ENCODE assay signal across 8 mouse cellular contexts in the genomic region with DNA sequence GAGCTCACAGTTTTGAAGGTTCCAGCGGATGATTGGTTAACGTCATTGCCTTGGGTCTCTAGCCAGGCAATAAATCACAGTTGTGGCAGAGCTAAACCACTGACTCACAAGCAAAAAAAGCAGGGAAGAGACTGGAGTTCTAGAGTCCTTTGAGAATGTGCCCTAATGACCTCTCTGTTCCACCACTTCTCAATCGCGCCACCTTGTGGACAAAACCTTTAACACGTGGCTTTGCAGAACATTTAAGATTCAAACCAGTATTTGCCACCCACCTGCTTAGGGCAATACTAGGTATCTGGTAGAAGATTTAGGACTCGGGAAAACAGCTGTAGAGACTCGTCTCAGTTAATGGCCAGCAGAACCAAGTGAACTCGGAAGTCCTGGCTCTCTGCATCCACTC.
DNase-seq lines count a peak whose midpoint lies in the region; ATAC-seq and TF ChIP-seq lines count a peak whose summit lies in the region.

No protein-coding gene starts in this region.

- no peak for ATAC-seq in forebrain, postnatal 0 days
- no peak for ATAC-seq in forebrain, embryonic 15.5 days (replicated peaks)
- ATAC-seq in limb, embryonic 11.5 days (ENCODE audit: insufficient number of reproducible peaks, low FRiP score, low TSS enrichment, low read depth), result no peak
- ATAC-seq in intestine, embryonic 16.5 days, result no peak

- H3K9ac ChIP-seq in forebrain, postnatal 0 days, result no peak overlapping the region
- H3K9ac ChIP-seq in forebrain, embryonic 15.5 days (replicated peaks), result no peak overlapping the region
- H3K9ac ChIP-seq in limb, embryonic 11.5 days (ENCODE audit: low read length), result no peak overlapping the region
- no peak overlapping the region for H3K9ac ChIP-seq in intestine, embryonic 16.5 days (ENCODE audit: low read depth, low read length)

- no peak overlapping the region for H3K4me2 ChIP-seq in forebrain, postnatal 0 days (ENCODE audit: low read depth)
- no peak overlapping the region for H3K4me2 ChIP-seq in forebrain, embryonic 15.5 days (replicated peaks)
- no peak overlapping the region for H3K4me2 ChIP-seq in limb, embryonic 11.5 days (ENCODE audit: low read depth, severe bottlenecking)
- no peak overlapping the region for H3K4me2 ChIP-seq in intestine, embryonic 16.5 days (ENCODE audit: low read depth, low read length)

- no peaks in the 10 kb centered on the region for H3K27me3 ChIP-seq in forebrain, postnatal 0 days (ENCODE audit: insufficient read depth, low read length)
- no peaks in the 10 kb centered on the region for H3K27me3 ChIP-seq in forebrain, embryonic 15.5 days
- no peaks in the 10 kb centered on the region for H3K27me3 ChIP-seq in limb, embryonic 11.5 days (ENCODE audit: control insufficient read depth, insufficient read depth, low read length)
- H3K27me3 ChIP-seq in limb, embryonic 10.5 days (ENCODE audit: low read depth, poor library complexity, severe bottlenecking), result no peaks in the 10 kb centered on the region
- no peaks in the 10 kb centered on the region for H3K27me3 ChIP-seq in intestine, embryonic 16.5 days (replicated peaks; ENCODE audit: control insufficient read depth, insufficient read depth, low read length)

- no peak overlapping the region for H3K27ac ChIP-seq in forebrain, postnatal 0 days (ENCODE audit: low read depth, low read length)
- H3K27ac ChIP-seq in forebrain, embryonic 15.5 days (replicated peaks), result no peak overlapping the region
- H3K27ac ChIP-seq in limb, embryonic 11.5 days (replicated peaks; ENCODE audit: low read depth, low read length), result no peak overlapping the region
- no peak overlapping the region for H3K27ac ChIP-seq in limb, embryonic 10.5 days
- no peak overlapping the region for H3K27ac ChIP-seq in intestine, embryonic 16.5 days (ENCODE audit: low read length)

- 56% methylated on average over 8 of the region's 8 CpGs for WGBS in forebrain, postnatal 0 days
- 62% methylated on average over 8 of the region's 8 CpGs for WGBS in forebrain, embryonic 15.5 days
- 50% methylated on average over 8 of the region's 8 CpGs for WGBS in limb, embryonic 11.5 days
- WGBS in limb, embryonic 10.5 days, result 52% methylated on average over 8 of the region's 8 CpGs
- 48% methylated on average over 8 of the region's 8 CpGs for WGBS in intestine, embryonic 16.5 days

- no peaks in the 10 kb centered on the region for H3K36me3 ChIP-seq in forebrain, postnatal 0 days (ENCODE audit: insufficient read depth)
- no peaks in the 10 kb centered on the region for H3K36me3 ChIP-seq in forebrain, embryonic 15.5 days
- no peaks in the 10 kb centered on the region for H3K36me3 ChIP-seq in limb, embryonic 11.5 days (ENCODE audit: control insufficient read depth, insufficient read depth, low read length)
- H3K36me3 ChIP-seq in limb, embryonic 10.5 days, result no peaks in the 10 kb centered on the region
- no peaks in the 10 kb centered on the region for H3K36me3 ChIP-seq in intestine, embryonic 16.5 days (ENCODE audit: control insufficient read depth, insufficient read depth, low read length)

- no peak for DNase-seq in forebrain, postnatal 0 days
- peak; percentile 48 for DNase-seq in limb, embryonic 11.5 days (ENCODE audit: low spot score)
- no peak for DNase-seq in limb, embryonic 10.5 days (ENCODE audit: low spot score)
- DNase-seq in adrenal gland, postnatal 14 days, result peak; percentile 59
- DNase-seq in forelimb bud, embryonic 11.5 days (ENCODE audit: low read depth, low spot score), result peak; percentile 39
- DNase-seq in testis, postnatal 10 days (ENCODE audit: low spot score), result peak; percentile 54

- H3K4me1 ChIP-seq in forebrain, postnatal 0 days (ENCODE audit: insufficient read depth), result no peaks in the 10 kb centered on the region
- no peaks in the 10 kb centered on the region for H3K4me1 ChIP-seq in forebrain, embryonic 15.5 days
- no peaks in the 10 kb centered on the region for H3K4me1 ChIP-seq in limb, embryonic 11.5 days (ENCODE audit: control insufficient read depth, insufficient read depth, low read length)
- H3K4me1 ChIP-seq in limb, embryonic 10.5 days, result no peaks in the 10 kb centered on the region
- H3K4me1 ChIP-seq in intestine, embryonic 16.5 days (ENCODE audit: control insufficient read depth, insufficient read depth, low read length), result no peaks in the 10 kb centered on the region

- no peaks in the 10 kb centered on the region for H3K9me3 ChIP-seq in forebrain, postnatal 0 days (ENCODE audit: low read length)
- H3K9me3 ChIP-seq in forebrain, embryonic 15.5 days, result no peaks in the 10 kb centered on the region
- no peaks in the 10 kb centered on the region for H3K9me3 ChIP-seq in limb, embryonic 11.5 days (ENCODE audit: control insufficient read depth, low read length)
- no peaks in the 10 kb centered on the region for H3K9me3 ChIP-seq in limb, embryonic 10.5 days (replicated peaks)
- no peaks in the 10 kb centered on the region for H3K9me3 ChIP-seq in intestine, embryonic 16.5 days (ENCODE audit: control insufficient read depth, low read length)

- peak; percentile 28; the same call in 1 of the 2 replicates for TF ChIP-seq CTCF in forebrain, postnatal 0 days (IDR thresholded peaks at IDR 0.05; ENCODE audit: low read depth)

- no peak overlapping the region for H3K4me3 ChIP-seq in forebrain, postnatal 0 days (ENCODE audit: low read depth, low read length)
- no peak overlapping the region for H3K4me3 ChIP-seq in forebrain, embryonic 15.5 days
- H3K4me3 ChIP-seq in limb, embryonic 11.5 days (ENCODE audit: low read depth, low read length), result no peak overlapping the region
- no peak overlapping the region for H3K4me3 ChIP-seq in limb, embryonic 10.5 days
- no peak overlapping the region for H3K4me3 ChIP-seq in intestine, embryonic 16.5 days (ENCODE audit: low read length)

Comparison
In these comparisons a context has a peak if more than half of its experiments do, and no peak if none do; other contexts are left out.
1. DNase-seq: peak in limb, embryonic 11.5 days (single experiment), adrenal gland, postnatal 14 days (single experiment), forelimb bud, embryonic 11.5 days (single experiment) and testis, postnatal 10 days (single experiment); none in forebrain, postnatal 0 days (single experiment) and limb, embryonic 10.5 days (single experiment).